Mouse (Mus musculus) heart, adult 2 months (tissue): Measurements from ENCODE around the gene Vmn1r210.

Experiments used
- CTCF ChIP-seq: fragments of 200-600 bp; IDR thresholded peaks from 2 replicates; pipeline ENCODE4 v1.8.1; 2022; ENCODE audit warnings: antibody characterized with exemption, mild to moderate bottlenecking, moderate library complexity
- EP300 ChIP-seq: fragments of 200-500 bp; IDR thresholded peaks from 2 replicates; pipeline ENCODE4 v1.6.1; 2011; ENCODE audit warnings: low read depth, low read length, control low read depth; ENCODE audit not compliant: insufficient read depth
- POLR2A ChIP-seq: fragments of 200-500 bp; IDR thresholded peaks from 2 replicates; pipeline ENCODE4 v1.6.1; 2011; ENCODE audit warnings: mild to moderate bottlenecking, low read depth, low read length, control low read depth; ENCODE audit not compliant: insufficient read depth

DNA sequence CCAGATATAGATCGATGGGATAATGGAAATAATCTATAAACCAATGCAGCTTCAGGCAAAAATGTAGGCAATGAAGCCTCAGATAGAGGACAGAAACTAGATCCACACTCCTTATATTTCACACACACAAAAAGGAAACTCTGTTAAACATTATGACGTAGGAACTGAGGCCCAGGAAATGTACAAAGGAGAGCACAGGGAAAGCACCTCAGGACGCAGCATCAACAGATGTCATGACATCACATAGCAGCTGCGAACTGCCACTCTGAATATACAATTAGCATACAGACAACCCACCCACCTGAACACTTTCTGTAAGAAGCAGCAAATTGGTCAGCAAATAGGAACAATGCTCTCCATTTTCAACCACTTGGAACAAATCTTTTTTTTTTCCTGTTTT lies 23.6 kb upstream of the Vmn1r210 start:
- TF ChIP-seq CTCF, result no peak
- no peak for TF ChIP-seq POLR2A
- no peak for TF ChIP-seq EP300
